Mouse (Mus musculus) hindbrain, embryonic 14.5 days (tissue): ENCODE results near the gene Mcub. TPM values are rescaled to one million over a fixed set of nuclear protein-coding genes. Genes with fewer than 3 reads are reported as not detected.

Source experiments
- ATAC-seq: fragments of 200-750 bp; cut with Nextera tagmentation; 2 replicates; pipeline ENCODE4 v1.8.0; 2017; ENCODE audit warnings: moderate number of reproducible peaks, mild to moderate bottlenecking, moderate TSS enrichment, moderate library complexity; ENCODE audit not compliant: low FRiP score
- DNase-seq: peaks from one replicate; pipeline ENCODE4 v3.0.0-alpha.2; 2015; ENCODE audit warnings: low spot score
- H3K27ac ChIP-seq: fragments of 300-500 bp; sonication (generic); 2 replicates; pipeline ENCODE4 v1.5.1; 2014; ENCODE audit warnings: mild to moderate bottlenecking, moderate library complexity
- H3K27me3 ChIP-seq: fragments of 300-500 bp; sonication (generic); 2 replicates; pipeline ENCODE4 v1.6.1; 2014; ENCODE audit warnings: mild to moderate bottlenecking, low read length, mixed read lengths; ENCODE audit not compliant: control insufficient read depth, insufficient read depth
- H3K36me3 ChIP-seq: fragments of 300-500 bp; sonication (generic); replicated peaks from 2 replicates; pipeline ENCODE4 v1.6.1; 2014; ENCODE audit not compliant: control insufficient read depth, insufficient read depth
- H3K4me1 ChIP-seq: fragments of 300-500 bp; sonication (generic); replicated peaks from 2 replicates; pipeline ENCODE4 v1.6.1; 2014; ENCODE audit warnings: antibody characterized with exemption, low read length, mixed read lengths; ENCODE audit not compliant: control insufficient read depth, insufficient read depth
- H3K4me2 ChIP-seq: fragments of 300-500 bp; sonication (generic); replicated peaks from 2 replicates; pipeline ENCODE4 v1.6.1; 2014; ENCODE audit warnings: mild to moderate bottlenecking, moderate library complexity
- H3K4me3 ChIP-seq: fragments of 300-500 bp; sonication (generic); replicated peaks from 2 replicates; pipeline ENCODE4 v1.5.1; 2014; ENCODE audit warnings: mild to moderate bottlenecking, low read length
- H3K9ac ChIP-seq: fragments of 300-500 bp; sonication (generic); 2 replicates; pipeline ENCODE4 v1.6.1; 2014
- H3K9me3 ChIP-seq: fragments of 300-500 bp; sonication (generic); 2 replicates; pipeline ENCODE4 v1.6.1; 2016; ENCODE audit warnings: low read length; ENCODE audit not compliant: control insufficient read depth
- WGBS: fragments of 180-500 bp; shearing (Covaris S2); extraction: QIAGEN DNeasy Blood & Tissue Kit; methylation state at CpG from one replicate; pipeline ENCODE4 v1.1.7; 2014; 5-methylcytosine and 5-hydroxymethylcytosine counted together
- polyA plus RNA-seq: library from polyadenylated mRNA; unstranded; fragments of >200 nt; fragmentation: Nextera tagmentation; extraction: Ambion mirVana; gene quantifications from 2 replicates; pipeline ENCODE4 v1.2.1, GENCODE M21; 2014

Gene Mcub
- polyA plus RNA-seq, 1 experiment from 2014 or later: 5.4 TPM

GRCm38 (mm10) chr3:129940780-129941179, 29.2 kb downstream of the Mcub start:
- Histone ChIP-seq H3K4me2 (no peak overlapping the region), H3K9me3 (no peaks in the 10 kb centered on the region), H3K4me3 (no peak overlapping the region), H3K27ac (no peak overlapping the region), H3K36me3 (no peaks in the 10 kb centered on the region), H3K27me3 (no peaks in the 10 kb centered on the region), H3K4me1 (no peaks in the 10 kb centered on the region), H3K9ac (no peak overlapping the region)
- 93% methylated on average over 2 of the region's 2 CpGs for WGBS
- no peak for DNase-seq
- ATAC-seq: no peak

- WGBS: 58% methylated on average over 7 of the region's 7 CpGs
- Histone ChIP-seq H3K4me3 (no peak overlapping the region), H3K4me2 (no peak overlapping the region), H3K36me3 (no peaks in the 10 kb centered on the region), H3K9me3 (no peaks in the 10 kb centered on the region), H3K9ac (no peak overlapping the region), H3K27ac (no peak overlapping the region), H3K4me1 (no peaks in the 10 kb centered on the region), H3K27me3 (no peaks in the 10 kb centered on the region)
- no peak for ATAC-seq
- no peak for DNase-seq
Measured at GRCm38 (mm10) chr3:129939058-129939457, 30.9 kb downstream of the Mcub start.

GRCm38 (mm10) chr3:129937848-129938247, 32.2 kb downstream of the Mcub start:
- ATAC-seq (no peak), DNase-seq (no peak)
- 75% methylated on average over 3 of the region's 3 CpGs for WGBS
- Histone ChIP-seq H3K27me3 (no peaks in the 10 kb centered on the region), H3K4me2 (no peak overlapping the region), H3K36me3 (no peaks in the 10 kb centered on the region), H3K9ac (no peak overlapping the region), H3K9me3 (no peaks in the 10 kb centered on the region), H3K4me1 (no peaks in the 10 kb centered on the region), H3K4me3 (no peak overlapping the region), H3K27ac (no peak overlapping the region)

GRCm38 (mm10) chr3:129936561-129936960, 33.4 kb downstream of the Mcub start:
- no peak for ATAC-seq
- no peak overlapping the region for H3K9ac ChIP-seq
- no peaks in the 10 kb centered on the region for H3K27me3 ChIP-seq
- no peaks in the 10 kb centered on the region for H3K36me3 ChIP-seq
- DNase-seq: no peak
- no peak overlapping the region for H3K4me3 ChIP-seq
- 70% methylated on average over 9 of the region's 9 CpGs for WGBS
- H3K4me2 ChIP-seq: no peak overlapping the region
- no peak overlapping the region for H3K27ac ChIP-seq
- H3K4me1 ChIP-seq: no peaks in the 10 kb centered on the region
- no peaks in the 10 kb centered on the region for H3K9me3 ChIP-seq

- no peak for DNase-seq
- Histone ChIP-seq H3K4me1 (no peaks in the 10 kb centered on the region), H3K36me3 (no peaks in the 10 kb centered on the region), H3K27me3 (no peaks in the 10 kb centered on the region), H3K4me3 (no peak overlapping the region), H3K4me2 (no peak overlapping the region), H3K27ac (no peak overlapping the region), H3K9ac (no peak overlapping the region), H3K9me3 (no peaks in the 10 kb centered on the region)
- 62% methylated on average over 4 of the region's 4 CpGs for WGBS
- ATAC-seq: no peak
Measured at GRCm38 (mm10) chr3:129932443-129932842, 37.6 kb downstream of the Mcub start.

GRCm38 (mm10) chr3:129930213-129930778, 39.7 kb downstream of the Mcub start:
- DNase-seq: no peak
- Histone ChIP-seq H3K4me3 (no peak overlapping the region), H3K36me3 (no peaks in the 10 kb centered on the region), H3K9ac (no peak overlapping the region), H3K4me1 (no peaks in the 10 kb centered on the region), H3K4me2 (no peak overlapping the region), H3K27ac (no peak overlapping the region), H3K9me3 (no peaks in the 10 kb centered on the region), H3K27me3 (no peaks in the 10 kb centered on the region)
- no peak for ATAC-seq
- 81% methylated on average over 6 of the region's 6 CpGs for WGBS

GRCm38 (mm10) chr3:129925861-129926260, 44.1 kb downstream of the Mcub start:
- WGBS: 95% methylated on average over 3 of the region's 3 CpGs
- DNase-seq: no peak
- Histone ChIP-seq H3K36me3 (no peaks in the 10 kb centered on the region), H3K4me2 (no peak overlapping the region), H3K27me3 (no peaks in the 10 kb centered on the region), H3K4me3 (no peak overlapping the region), H3K4me1 (no peaks in the 10 kb centered on the region), H3K9me3 (no peaks in the 10 kb centered on the region), H3K9ac (no peak overlapping the region), H3K27ac (no peak overlapping the region)
- no peak for ATAC-seq

- H3K27ac ChIP-seq: no peak overlapping the region
- 89% methylated on average over 7 of the region's 7 CpGs for WGBS
- H3K4me3 ChIP-seq: no peak overlapping the region
- no peak overlapping the region for H3K4me2 ChIP-seq
- H3K4me1 ChIP-seq: no peaks in the 10 kb centered on the region
- no peak overlapping the region for H3K9ac ChIP-seq
- H3K27me3 ChIP-seq: no peaks in the 10 kb centered on the region
- no peak for DNase-seq
- H3K36me3 ChIP-seq: no peaks in the 10 kb centered on the region
- H3K9me3 ChIP-seq: no peaks in the 10 kb centered on the region
- ATAC-seq: no peak
Measured at GRCm38 (mm10) chr3:129923581-129923980, 46.4 kb downstream of the Mcub start.

- peak; percentile 83 for DNase-seq
- Histone ChIP-seq H3K9me3 (no peaks in the 10 kb centered on the region), H3K4me1 (0 out of 2 replicates have a peak, but pooled peaks cover 4% of the 10 kb centered on the region), H3K4me2 (no peak overlapping the region), H3K36me3 (peaks cover under 1% of the 10 kb centered on the region), H3K27ac (no peak overlapping the region), H3K4me3 (no peak overlapping the region), H3K9ac (0 out of 2 replicates have a peak overlapping the region, but pooled peaks have one; percentile 33), H3K27me3 (no peaks in the 10 kb centered on the region)
- WGBS: 16% methylated on average over 13 of the region's 13 CpGs
- peak; percentile 87 for ATAC-seq
Measured at GRCm38 (mm10) chr3:129918434-129918833, 51.6 kb downstream of the Mcub start.

GRCm38 (mm10) chr3:129917424-129917823, 52.6 kb downstream of the Mcub start:
- DNase-seq (no peak), ATAC-seq (no peak)
- Histone ChIP-seq H3K4me3 (no peak overlapping the region), H3K27me3 (no peaks in the 10 kb centered on the region), H3K36me3 (peaks cover 4% of the 10 kb centered on the region), H3K4me1 (0 out of 2 replicates have a peak, but pooled peaks cover 4% of the 10 kb centered on the region), H3K4me2 (no peak overlapping the region), H3K9me3 (no peaks in the 10 kb centered on the region), H3K9ac (no peak overlapping the region), H3K27ac (no peak overlapping the region)
- 88% methylated on average over 3 of the region's 3 CpGs for WGBS
